Mouse (Mus musculus): ENCODE measurements around the gene Top3b. TPM values are rescaled to one million over a fixed set of nuclear protein-coding genes. Genes with fewer than 3 reads are reported as not detected.
A peak's percentile ranks its signal among the peaks of the same experiment; 100 is the strongest.

The Top3b gene
- polyA plus RNA-seq, 1 experiment, result 103 TPM

DNA sequence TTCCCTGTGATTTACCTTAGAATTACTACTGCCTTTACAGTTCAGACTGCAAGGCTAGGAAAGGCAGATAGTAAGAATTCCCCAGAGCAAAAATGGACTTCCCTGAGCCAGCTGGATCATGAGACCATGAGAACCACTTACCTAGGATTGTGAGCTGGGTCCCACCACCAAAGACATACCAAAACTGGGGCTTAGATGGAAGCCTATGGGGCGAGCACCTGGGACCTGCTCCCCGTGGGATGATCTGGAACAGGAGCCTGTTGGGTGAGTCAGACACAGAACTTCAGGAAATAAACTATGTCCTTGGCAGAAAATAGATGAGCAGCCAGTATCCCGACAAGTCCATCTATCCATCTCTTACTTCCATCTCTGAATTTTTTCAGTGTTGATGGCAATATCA, 8.2 kb upstream of the Top3b start:
- TF ChIP-seq CTCF (IDR thresholded peaks at IDR 0.05; ENCODE audit: borderline replicate concordance, extremely low read depth, insufficient read depth, insufficient read length) (no peak), POLR2A (IDR thresholded peaks at IDR 0.05; ENCODE audit: borderline replicate concordance, extremely low read depth, insufficient read depth, insufficient read length, poor library complexity, severe bottlenecking) (no peak)
- DNase-seq (ENCODE audit: low read depth), result no peak

DNA sequence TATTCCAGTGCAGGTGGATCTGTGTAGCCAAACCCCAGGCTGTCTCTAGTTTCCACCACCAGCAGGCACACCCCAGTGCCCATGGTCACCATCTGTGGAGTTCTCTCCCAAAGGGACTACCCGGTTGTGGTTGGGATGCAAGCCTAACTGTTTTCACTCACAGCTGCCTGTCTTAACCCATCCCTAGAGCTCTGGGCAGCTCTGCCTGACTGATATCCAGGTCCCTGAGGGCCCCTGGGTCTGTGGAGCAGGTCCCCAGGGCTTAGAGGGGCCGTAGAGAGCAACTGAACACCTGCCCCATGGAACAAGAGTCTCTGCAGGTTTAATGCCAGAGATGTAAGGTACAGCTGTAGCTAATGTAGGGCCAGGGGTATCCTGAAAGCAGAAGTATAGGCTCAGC, 6.6 kb upstream of the Top3b start, which contains the start of gene Igll1:
Gene Igll1 (minus strand): TSS at position 8 of the 400 bp plus-strand sequence.
- DNase-seq (ENCODE audit: low read depth), result no peak
- TF ChIP-seq CTCF (IDR thresholded peaks at IDR 0.05; ENCODE audit: borderline replicate concordance, extremely low read depth, insufficient read depth, insufficient read length) (no peak), POLR2A (IDR thresholded peaks at IDR 0.05; ENCODE audit: borderline replicate concordance, extremely low read depth, insufficient read depth, insufficient read length, poor library complexity, severe bottlenecking) (no peak)

DNA sequence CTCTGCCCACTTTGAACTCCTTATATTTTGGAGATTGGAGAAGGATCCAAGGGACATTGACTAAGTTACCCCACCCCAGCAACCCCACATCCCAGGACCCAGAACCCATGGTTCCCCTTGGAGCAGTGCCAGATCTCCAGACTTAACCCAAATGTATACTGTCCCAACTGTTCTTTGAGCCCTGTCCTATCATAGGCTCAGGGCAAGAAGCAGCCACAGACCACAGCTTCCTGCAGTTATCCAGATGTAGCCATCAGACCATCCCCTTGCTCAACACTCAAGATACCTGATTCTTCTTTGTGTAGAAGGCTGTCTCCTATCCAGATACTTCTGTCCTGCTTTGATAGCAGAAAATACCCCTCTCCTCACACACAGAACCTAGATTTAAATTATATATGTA, 5.3 kb upstream of the Top3b start:
- no peak for DNase-seq (ENCODE audit: low read depth)
- TF ChIP-seq CTCF (IDR thresholded peaks at IDR 0.05; ENCODE audit: borderline replicate concordance, extremely low read depth, insufficient read depth, insufficient read length) (no peak), POLR2A (IDR thresholded peaks at IDR 0.05; ENCODE audit: borderline replicate concordance, extremely low read depth, insufficient read depth, insufficient read length, poor library complexity, severe bottlenecking) (no peak)

DNA sequence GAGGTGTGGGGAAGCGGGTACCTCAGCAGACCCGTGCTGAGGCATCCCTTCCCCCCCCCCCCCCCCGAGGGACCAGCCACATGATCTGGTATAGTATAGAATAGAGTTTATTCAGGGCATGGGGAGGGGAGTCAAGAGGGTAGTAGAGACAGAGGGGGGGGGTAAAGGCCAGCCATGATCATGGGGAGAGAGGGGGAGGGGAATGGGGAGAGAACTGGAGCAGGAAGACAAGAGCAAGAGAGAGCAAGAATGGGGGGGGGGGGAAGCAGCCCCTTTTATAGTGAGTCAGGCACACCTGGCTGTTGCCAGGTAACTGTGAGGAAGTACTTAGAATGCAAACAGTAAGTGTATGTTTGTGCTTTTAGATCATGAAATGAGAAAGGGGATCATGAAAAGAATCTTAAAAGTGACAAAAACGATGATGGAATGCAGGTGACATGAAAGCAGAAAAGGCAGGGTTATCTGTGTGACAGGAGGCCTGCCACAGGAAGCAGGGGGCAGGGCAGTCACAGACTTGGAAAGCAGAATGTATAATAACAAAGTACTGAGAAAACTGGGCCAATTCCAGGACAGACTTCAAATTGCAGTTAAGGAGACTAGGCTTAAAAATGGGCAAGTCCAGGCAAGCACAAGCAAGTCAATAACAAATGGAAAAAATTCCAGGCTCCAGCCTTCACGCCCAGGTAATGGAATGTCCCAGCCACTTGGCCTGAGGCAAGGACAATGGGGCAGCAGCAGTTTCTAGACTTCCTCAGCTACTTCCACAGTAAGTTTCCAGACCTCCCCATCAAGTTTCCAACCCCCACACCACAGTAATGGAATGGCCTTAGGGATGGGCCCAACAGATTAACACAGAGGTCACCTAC, 4.6 kb upstream of the Top3b start:
- TF ChIP-seq CTCF (IDR thresholded peaks at IDR 0.05; ENCODE audit: borderline replicate concordance, extremely low read depth, insufficient read depth, insufficient read length), result no peak
- no peak for TF ChIP-seq POLR2A (IDR thresholded peaks at IDR 0.05; ENCODE audit: borderline replicate concordance, extremely low read depth, insufficient read depth, insufficient read length, poor library complexity, severe bottlenecking)

DNA sequence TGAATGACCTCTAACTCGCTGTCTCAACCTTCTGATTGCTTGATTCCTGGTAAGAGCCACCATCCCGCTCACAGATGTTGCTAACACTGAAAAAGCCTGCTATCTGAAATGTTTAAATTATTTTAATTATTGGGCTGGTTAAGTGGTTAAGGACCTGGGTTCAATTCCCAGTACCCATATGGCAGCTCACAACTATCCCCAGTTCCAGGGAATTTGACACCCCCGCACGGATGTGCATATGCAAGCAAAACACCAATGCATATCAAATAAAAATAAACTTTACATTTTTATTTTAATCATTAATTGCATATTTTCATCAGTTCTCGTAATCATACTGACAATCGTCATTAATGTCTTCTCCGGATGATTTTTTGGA, 307 bp upstream of the Top3b start:
- TF ChIP-seq CTCF (IDR thresholded peaks at IDR 0.05; ENCODE audit: borderline replicate concordance, extremely low read depth, insufficient read depth, insufficient read length) (no peak), POLR2A (IDR thresholded peaks at IDR 0.05; ENCODE audit: borderline replicate concordance, extremely low read depth, insufficient read depth, insufficient read length, poor library complexity, severe bottlenecking) (no peak)
- DNase-seq (ENCODE audit: low read depth), result no peak

More for the DNA sequence above, 4.6 kb upstream of the Top3b start:
- no peak for DNase-seq (ENCODE audit: low read depth)

DNA sequence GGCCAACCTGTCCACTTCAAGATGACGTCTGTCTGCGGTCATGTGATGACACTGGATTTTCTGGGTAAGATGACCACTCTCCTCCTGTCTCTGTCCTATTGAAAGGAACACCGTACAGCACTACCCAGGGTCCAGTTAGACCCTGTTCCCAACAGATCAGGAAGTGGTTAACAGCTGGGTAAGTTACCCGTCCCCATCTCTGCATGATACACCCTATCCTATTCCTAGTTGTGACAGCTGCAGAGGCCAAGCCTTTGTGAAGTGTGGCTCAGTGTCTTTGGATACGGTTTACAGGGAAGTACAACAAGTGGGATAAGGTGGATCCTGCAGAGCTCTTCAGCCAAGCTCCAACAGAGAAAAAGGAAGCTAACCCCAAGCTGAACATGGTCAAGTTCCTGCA, 8.5 kb downstream of the Top3b start:
- DNase-seq (ENCODE audit: low read depth), result no peak
- TF ChIP-seq CTCF (IDR thresholded peaks at IDR 0.05; ENCODE audit: borderline replicate concordance, extremely low read depth, insufficient read depth, insufficient read length) (no peak), POLR2A (IDR thresholded peaks at IDR 0.05; ENCODE audit: borderline replicate concordance, extremely low read depth, insufficient read depth, insufficient read length, poor library complexity, severe bottlenecking) (no peak)

DNA sequence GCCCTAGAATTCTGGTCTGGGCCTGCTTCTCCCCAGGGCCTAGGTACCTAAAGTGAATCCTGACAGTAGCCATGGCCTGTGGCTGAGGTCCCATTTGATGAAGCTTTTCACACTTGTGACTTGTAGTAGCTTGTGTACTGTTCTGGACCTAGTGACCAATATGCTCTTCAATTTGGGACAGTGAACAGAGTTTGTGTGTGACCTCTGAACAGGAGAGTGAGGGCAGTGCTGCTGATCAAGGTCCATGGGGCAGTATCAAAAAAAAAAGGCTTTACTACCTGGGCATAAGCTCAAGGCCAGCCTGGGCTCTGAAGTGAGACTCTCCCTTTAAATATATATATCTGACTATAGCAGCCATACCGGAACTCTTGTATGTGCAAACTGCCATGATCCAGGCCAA, 17.8 kb downstream of the Top3b start:
- TF ChIP-seq CTCF (IDR thresholded peaks at IDR 0.05; ENCODE audit: borderline replicate concordance, extremely low read depth, insufficient read depth, insufficient read length) (no peak), POLR2A (IDR thresholded peaks at IDR 0.05; ENCODE audit: borderline replicate concordance, extremely low read depth, insufficient read depth, insufficient read length, poor library complexity, severe bottlenecking) (no peak)

DNA sequence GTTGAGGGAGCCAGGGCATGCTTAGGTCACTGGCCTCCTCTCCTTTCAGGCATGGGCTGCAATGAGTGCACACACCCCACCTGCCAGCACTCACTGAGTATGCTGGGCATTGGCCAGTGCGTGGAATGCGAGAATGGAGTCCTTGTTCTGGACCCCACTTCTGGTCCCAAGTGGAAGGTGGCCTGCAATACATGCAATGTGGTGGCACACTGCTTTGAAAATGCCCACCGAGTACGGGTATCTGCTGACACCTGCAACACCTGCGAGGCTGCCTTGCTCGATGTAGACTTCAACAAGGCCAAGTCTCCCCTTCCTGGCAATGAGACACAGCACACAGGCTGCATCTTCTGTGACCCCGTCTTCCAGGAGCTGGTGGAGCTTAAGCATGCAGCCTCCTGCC, 21.8 kb downstream of the Top3b start:
- DNase-seq (ENCODE audit: low read depth), result no peak
- no peak for TF ChIP-seq CTCF (IDR thresholded peaks at IDR 0.05; ENCODE audit: borderline replicate concordance, extremely low read depth, insufficient read depth, insufficient read length)
- TF ChIP-seq POLR2A (IDR thresholded peaks at IDR 0.05; ENCODE audit: borderline replicate concordance, extremely low read depth, insufficient read depth, insufficient read length, poor library complexity, severe bottlenecking), result no peak

More for the DNA sequence above, 17.8 kb downstream of the Top3b start:
- no peak for DNase-seq (ENCODE audit: low read depth)

DNA sequence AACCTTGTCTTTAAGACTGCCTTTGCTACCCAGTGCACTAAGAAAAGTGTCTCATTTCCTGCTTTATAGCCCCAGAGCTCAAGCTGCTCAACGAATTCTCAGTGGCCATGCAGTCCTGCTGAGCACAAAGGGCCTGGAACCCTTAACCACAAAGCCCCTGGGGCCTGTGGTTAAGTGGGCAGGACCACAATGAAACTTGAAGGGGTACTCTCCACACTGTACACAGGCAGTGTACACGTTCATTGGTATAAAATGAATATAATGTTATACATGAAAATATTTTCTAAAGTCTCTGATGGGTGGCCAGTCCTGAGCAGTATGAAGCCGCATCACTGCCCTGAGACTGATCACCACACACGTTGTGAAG, 25.5 kb downstream of the Top3b start:
- TF ChIP-seq CTCF (IDR thresholded peaks at IDR 0.05; ENCODE audit: borderline replicate concordance, extremely low read depth, insufficient read depth, insufficient read length) (no peak), POLR2A (IDR thresholded peaks at IDR 0.05; ENCODE audit: borderline replicate concordance, extremely low read depth, insufficient read depth, insufficient read length, poor library complexity, severe bottlenecking) (no peak)
- DNase-seq (ENCODE audit: low read depth), result no peak

DNA sequence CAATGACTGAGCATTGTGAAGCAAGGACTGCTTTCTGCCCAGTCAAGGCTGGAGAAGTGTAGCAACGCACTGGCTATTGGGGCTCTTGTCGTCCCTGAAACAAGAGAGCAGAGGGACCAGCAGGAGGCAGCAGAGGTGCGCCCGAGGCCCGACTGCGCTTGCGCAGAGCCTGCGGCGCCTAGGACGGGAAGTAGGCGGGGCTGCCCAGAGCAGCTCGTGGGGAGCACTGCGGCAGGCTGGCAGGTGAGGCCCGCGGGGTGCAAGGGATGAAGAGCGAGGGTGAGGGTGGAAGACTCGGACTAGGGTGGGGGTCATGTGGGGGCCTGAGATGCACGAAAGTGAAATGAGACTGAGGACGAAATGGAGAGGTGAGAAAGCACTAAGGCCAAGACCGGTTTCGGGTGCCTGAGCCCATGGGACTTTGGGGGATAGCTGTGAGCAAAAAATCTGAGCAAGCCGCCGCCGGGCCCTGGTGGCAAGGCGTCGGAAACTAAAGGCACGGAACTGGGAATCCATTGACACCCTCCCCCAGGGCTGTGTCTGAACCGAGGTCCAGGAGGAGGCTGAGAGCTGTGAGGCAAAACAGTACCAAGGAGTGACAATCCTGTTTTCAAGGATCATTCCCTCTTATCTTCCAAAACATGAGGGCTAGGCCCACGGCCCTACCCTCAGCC, 26.0 kb downstream of the Top3b start, which contains the start of gene Ppm1f:
Gene Ppm1f (plus strand): TSS at position 88 of the 674 bp plus-strand sequence.
- DNase-seq (ENCODE audit: low read depth), result peak; percentile 97
- peak; percentile 90 for TF ChIP-seq CTCF (IDR thresholded peaks at IDR 0.05; ENCODE audit: borderline replicate concordance, extremely low read depth, insufficient read depth, insufficient read length)
- peak; percentile 85; the same call in 1 of the 2 replicates for TF ChIP-seq POLR2A (IDR thresholded peaks at IDR 0.05; ENCODE audit: borderline replicate concordance, extremely low read depth, insufficient read depth, insufficient read length, poor library complexity, severe bottlenecking)

DNA sequence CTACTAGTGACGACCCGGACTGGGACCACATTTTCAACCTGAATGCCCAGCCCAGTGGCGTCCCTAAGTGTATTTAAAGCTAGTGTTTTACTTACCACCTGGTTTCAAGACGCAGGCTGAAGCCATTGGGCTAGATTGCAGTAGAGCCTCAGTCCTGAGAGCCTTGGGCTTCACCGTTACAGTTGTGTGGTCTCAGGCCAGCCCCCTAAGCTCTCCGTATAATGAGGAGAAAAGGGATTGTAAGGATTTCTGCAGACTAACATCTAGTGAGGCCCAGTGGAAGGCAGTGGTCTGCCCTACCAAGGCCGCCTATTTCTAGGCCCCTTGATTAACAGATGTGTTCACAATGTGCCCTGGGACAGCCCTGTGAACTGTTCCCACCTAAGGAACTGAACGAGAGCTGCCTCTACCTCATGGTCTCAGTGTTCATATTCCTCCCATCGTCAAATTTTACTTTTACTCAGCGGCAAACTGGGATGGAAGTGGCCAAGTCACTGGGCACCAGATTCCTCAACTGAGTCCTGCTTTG, 26.6 kb downstream of the Top3b start:
- TF ChIP-seq CTCF (IDR thresholded peaks at IDR 0.05; ENCODE audit: borderline replicate concordance, extremely low read depth, insufficient read depth, insufficient read length) (no peak), POLR2A (IDR thresholded peaks at IDR 0.05; ENCODE audit: borderline replicate concordance, extremely low read depth, insufficient read depth, insufficient read length, poor library complexity, severe bottlenecking) (no peak)
- DNase-seq (ENCODE audit: low read depth), result peak; percentile 43

Data from brain, embryonic 14.5 days (tissue).